ENCODE assay signal across 9 mouse cellular contexts in the genomic region with DNA sequence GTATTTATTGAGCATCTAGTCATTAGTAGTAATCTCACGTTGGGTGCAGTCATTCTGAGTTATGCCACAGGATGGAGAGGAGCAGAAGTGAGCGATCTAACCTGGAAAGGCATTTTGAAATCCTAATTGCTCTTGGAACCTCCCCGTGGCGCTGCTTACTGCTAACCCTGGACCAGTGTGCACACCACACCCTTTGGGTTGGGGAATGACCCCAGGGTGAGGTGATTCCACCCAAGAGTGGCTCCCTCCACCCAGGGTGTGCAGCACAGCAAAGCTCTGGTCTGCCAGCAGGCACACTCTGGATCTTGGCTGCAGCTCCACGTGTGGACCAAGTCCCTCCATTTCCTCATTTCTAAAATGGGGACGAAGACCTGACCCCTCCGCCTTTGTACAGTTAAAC. TPM values are rescaled to one million over a fixed set of nuclear protein-coding genes. Genes with fewer than 3 reads are reported as not detected.
A peak's percentile ranks its signal among the peaks of the same experiment; 100 is the strongest.
DNase-seq lines count a peak whose midpoint lies in the region; TF ChIP-seq lines count a peak whose summit lies in the region.
"Had no signal": no experiment of that assay in that cellular context is flagged by ENCODE, and none has a peak within 500 bp of the region (broad histone marks: within the 10 kb centered on the region; RNA-seq: fewer than 3 reads in every experiment).

No protein-coding gene starts in this region.

- no peak for DNase-seq in layer of hippocampus, adult 2 months (ENCODE audit: low spot score in 2 of 2)
- DNase-seq in layer of hippocampus, postnatal 10 days (ENCODE audit: low spot score in 2 of 2) = no peak
- peak; percentile 35 to 37 for DNase-seq in gastrocnemius, postnatal 36 days
- peak; percentile 70 for DNase-seq in large intestine, adult 2 months (ENCODE audit: low read depth, low spot score)
- DNase-seq in skeletal muscle tissue, adult 2 months (ENCODE audit: low read depth, low spot score) = peak; percentile 70
- no peak for DNase-seq in right cerebral cortex, adult 18-20 months
- no peak for DNase-seq in spleen, postnatal 14 days (ENCODE audit: low spot score in 2 of 2)
- DNase-seq in kidney, postnatal 14 days = no peak

- H3K4me3 ChIP-seq in layer of hippocampus, adult 2 months = peak overlapping the region; percentile 4; the same call in 1 of the 2 replicates
- H3K4me3 ChIP-seq: embryonic facial prominence, embryonic 12.5 days had no signal

- WGBS in large intestine, adult 2 months = 17% methylated on average over 7 of the region's 7 CpGs

- intact Hi-C loops in gastrocnemius, postnatal 36 days (cut with DNase I) = loop anchor here (5.0 kb wide), 1 partner anchor 227 kb away; no protein-coding TSS in a partner anchor

- H3K27ac ChIP-seq in layer of hippocampus, adult 2 months = peak overlapping the region; percentile 91

- peak; percentile 31 for TF ChIP-seq CTCF in layer of hippocampus, adult 2 months (conservative IDR thresholded peaks at IDR 0.05)

RNA-seq across cellular contexts. Expression of a gene that starts 6.1 kb away (rescaled TPM):
- 10 to 100 TPM; 55.0 to 55.2 TPM for total RNA-seq in layer of hippocampus, adult 2 months (2021)
- total RNA-seq in layer of hippocampus, postnatal 10 days (2021) = 10 to 100 TPM; 41.9 to 42.9 TPM
- total RNA-seq in gastrocnemius, postnatal 36 days (2021) = 10 to 100 TPM; 16.4 to 18.0 TPM
- polyA plus RNA-seq in large intestine, adult 2 months (2012; rRNA removed) = 45.1 and 103 TPM in 2 replicates

Comparison
In these comparisons a context has a peak if more than half of its experiments do, and no peak if none do; other contexts are left out.
1. DNase-seq: peak in gastrocnemius, postnatal 36 days (2 of 2), large intestine, adult 2 months (single experiment) and skeletal muscle tissue, adult 2 months (single experiment); none in layer of hippocampus, adult 2 months (0 of 2), layer of hippocampus, postnatal 10 days (0 of 2), right cerebral cortex, adult 18-20 months (single experiment), spleen, postnatal 14 days (0 of 2) and kidney, postnatal 14 days (single experiment).